In genomic region chr5:135877180-135877579, GRCm38 (mm10) we compare ENCODE assay signal across 8 mouse cellular contexts. TPM values are rescaled to one million over a fixed set of nuclear protein-coding genes. Genes with fewer than 3 reads are reported as not detected.
DNase-seq lines count a peak whose midpoint lies in the region; ATAC-seq lines count a peak whose summit lies in the region.

No protein-coding gene starts in this region.

- no peak overlapping the region; the same call in 1 of the 2 replicates for H3K4me2 ChIP-seq in embryonic facial prominence, embryonic 11.5 days (ENCODE audit: low read depth, low read length)
- H3K4me2 ChIP-seq in heart, embryonic 14.5 days (ENCODE audit: low read length), result peak overlapping the region; percentile 69
- H3K4me2 ChIP-seq in kidney, embryonic 16.5 days (replicated peaks; ENCODE audit: low read depth, low read length), result peak overlapping the region; percentile 60

- no peaks in the 10 kb centered on the region for H3K27me3 ChIP-seq in embryonic facial prominence, embryonic 11.5 days (ENCODE audit: control insufficient read depth, insufficient read depth, low read length)
- H3K27me3 ChIP-seq in heart, embryonic 14.5 days (ENCODE audit: control insufficient read depth, insufficient read depth, low read length), result peaks cover 3% of the 10 kb centered on the region
- peaks cover 2% of the 10 kb centered on the region; the same call in 1 of the 2 replicates for H3K27me3 ChIP-seq in kidney, embryonic 16.5 days (ENCODE audit: insufficient read depth, low read length)

- ATAC-seq in embryonic facial prominence, embryonic 11.5 days (replicated peaks; ENCODE audit: insufficient number of reproducible peaks, low FRiP score, low TSS enrichment, low read depth), result no peak
- no peak for ATAC-seq in heart, embryonic 14.5 days (ENCODE audit: insufficient number of reproducible peaks, insufficient read depth, low FRiP score, low read depth)
- ATAC-seq in kidney, embryonic 16.5 days (ENCODE audit: low FRiP score, low TSS enrichment), result no peak

- WGBS in embryonic facial prominence, embryonic 11.5 days, result 17% methylated on average over 8 of the region's 8 CpGs
- WGBS in heart, embryonic 14.5 days, result 11% methylated on average over 8 of the region's 8 CpGs
- WGBS in kidney, embryonic 16.5 days, result 16% methylated on average over 8 of the region's 8 CpGs

- H3K36me3 ChIP-seq in embryonic facial prominence, embryonic 11.5 days (replicated peaks; ENCODE audit: control insufficient read depth, insufficient read depth, low read depth, low read length), result no peaks in the 10 kb centered on the region
- H3K36me3 ChIP-seq in heart, embryonic 14.5 days (ENCODE audit: control insufficient read depth, insufficient read depth, low read length), result no peaks in the 10 kb centered on the region
- no peaks in the 10 kb centered on the region for H3K36me3 ChIP-seq in kidney, embryonic 16.5 days (ENCODE audit: insufficient read depth, low read length)

- no peaks in the 10 kb centered on the region for H3K4me1 ChIP-seq in embryonic facial prominence, embryonic 11.5 days (ENCODE audit: control insufficient read depth, insufficient read depth, low read length)
- H3K4me1 ChIP-seq in heart, embryonic 14.5 days (ENCODE audit: control insufficient read depth in 2 of 2, insufficient read depth in 2 of 2, low read length in 2 of 2), result peaks cover 24 to 26% of the 10 kb centered on the region in 2 experiments
- peaks cover 12% of the 10 kb centered on the region for H3K4me1 ChIP-seq in kidney, embryonic 16.5 days (ENCODE audit: insufficient read depth, low read length)

- no peaks in the 10 kb centered on the region for H3K9me3 ChIP-seq in embryonic facial prominence, embryonic 11.5 days (replicated peaks; ENCODE audit: control insufficient read depth, low read length)
- H3K9me3 ChIP-seq in heart, embryonic 14.5 days (ENCODE audit: control insufficient read depth, low read length), result no peaks in the 10 kb centered on the region
- H3K9me3 ChIP-seq in kidney, embryonic 16.5 days (ENCODE audit: low read length), result no peaks in the 10 kb centered on the region

- H3K27ac ChIP-seq in embryonic facial prominence, embryonic 11.5 days (replicated peaks; ENCODE audit: low read depth, low read length), result no peak overlapping the region
- H3K27ac ChIP-seq in heart, embryonic 14.5 days (replicated peaks in 1 of 2; ENCODE audit: control insufficient read depth in 1 of 2, insufficient read depth in 1 of 2, low read depth in 2 of 2, low read length in 2 of 2), result no peak overlapping the region; a peak in 1 of 4 replicates
- H3K27ac ChIP-seq in kidney, embryonic 16.5 days (ENCODE audit: low read length), result 0 out of 2 replicates have a peak overlapping the region, but pooled peaks have one; percentile 20

- H3K9ac ChIP-seq in embryonic facial prominence, embryonic 11.5 days (replicated peaks; ENCODE audit: low read length), result no peak overlapping the region
- H3K9ac ChIP-seq in heart, embryonic 14.5 days (ENCODE audit: low read length), result peak overlapping the region; percentile 67
- H3K9ac ChIP-seq in kidney, embryonic 16.5 days (replicated peaks; ENCODE audit: low read length), result peak overlapping the region; percentile 57; the same call in 1 of the 2 replicates

- DNase-seq in cerebellum, adult 18-20 months, result peak; percentile 63 to 65
- no peak for DNase-seq in cerebellum, adult 9-10 months
- peak; percentile 73 for DNase-seq in ES-CJ7 (ENCODE audit: low read depth, low spot score)
- DNase-seq in embryonic facial prominence, embryonic 11.5 days (ENCODE audit: low spot score), result peak; percentile 85
- DNase-seq in lung, postnatal 10 days, result peak; percentile 85
- DNase-seq in right cerebral cortex, postnatal 4 days, result peak; percentile 77

- no peak overlapping the region for H3K4me3 ChIP-seq in embryonic facial prominence, embryonic 11.5 days (ENCODE audit: low read depth, low read length)
- H3K4me3 ChIP-seq in heart, embryonic 14.5 days (ENCODE audit: control insufficient read depth in 1 of 2, insufficient read depth in 1 of 2, low read depth in 1 of 2, low read length in 2 of 2), result peak overlapping the region; percentile 45 to 60; a peak in 3 of 4 replicates
- peak overlapping the region; percentile 50 for H3K4me3 ChIP-seq in kidney, embryonic 16.5 days (ENCODE audit: low read length)

RNA-seq across cellular contexts. Expression of gene Hspb1, which starts 10.5 kb away (rescaled TPM):
- polyA plus RNA-seq in embryonic facial prominence, embryonic 11.5 days (2014; fragmentation: Nextera tagmentation; extraction: Ambion mirVana), result 27.3 and 38.2 TPM in 2 replicates
- polyA plus RNA-seq in heart, embryonic 14.5 days (2014; fragmentation: Nextera tagmentation; extraction: Ambion mirVana), result 911 and 1,014 TPM in 2 replicates
- 69.9 and 70.5 TPM in 2 replicates for polyA plus RNA-seq in kidney, embryonic 16.5 days (2015; fragmentation: Nextera tagmentation; extraction: Ambion mirVana)

RNA-seq across cellular contexts. Expression of gene Ywhag, which starts 57.2 kb away (rescaled TPM):
- polyA plus RNA-seq in embryonic facial prominence, embryonic 11.5 days (2014; fragmentation: Nextera tagmentation; extraction: Ambion mirVana), result 132 and 133 TPM in 2 replicates
- 72.5 and 84.8 TPM in 2 replicates for polyA plus RNA-seq in heart, embryonic 14.5 days (2014; fragmentation: Nextera tagmentation; extraction: Ambion mirVana)
- polyA plus RNA-seq in kidney, embryonic 16.5 days (2015; fragmentation: Nextera tagmentation; extraction: Ambion mirVana), result 193 and 202 TPM in 2 replicates

Comparison
In these comparisons a context has a peak if more than half of its experiments do, and no peak if none do; other contexts are left out.
1. RNA of gene Hspb1, which starts 10.5 kb away (polyA plus RNA-seq): 911 to 1,014 TPM in heart, embryonic 14.5 days; 69.9 to 70.5 TPM in kidney, embryonic 16.5 days and 27.3 to 38.2 TPM in embryonic facial prominence, embryonic 11.5 days; every median in the first group is over 10 times any median in the second.